Mouse (Mus musculus): Measurements from ENCODE around the gene Pakap. TPM values are rescaled to one million over a fixed set of nuclear protein-coding genes. Genes with fewer than 3 reads are reported as not detected.

The Pakap gene
- polyA plus RNA-seq, 1 experiment from 2014 or later: 57.2 TPM

DNA sequence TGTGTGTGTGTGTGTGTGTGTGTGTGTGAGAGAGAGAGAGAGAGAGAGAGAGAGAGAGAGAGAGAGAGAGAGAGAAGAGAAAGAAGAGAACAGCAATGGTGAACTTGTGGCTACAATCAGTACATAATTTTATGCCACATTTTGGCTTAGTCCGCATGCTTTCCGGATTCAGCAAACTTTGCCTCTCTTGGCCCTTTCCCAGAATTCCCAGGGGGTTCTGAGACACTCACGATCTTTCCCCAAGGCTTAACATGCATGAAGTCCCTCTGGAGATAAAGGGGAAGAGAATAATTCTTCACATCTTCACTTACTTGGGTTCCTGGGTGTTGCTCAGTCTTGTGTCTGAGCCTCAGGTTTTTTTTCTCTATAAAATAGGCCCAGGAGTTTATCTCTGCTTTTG, 2.2 kb downstream of the Pakap start:
- Histone ChIP-seq H3K4me1 (ENCODE audit: insufficient read depth) (peaks cover 13% of the 10 kb centered on the region; the same call in 1 of the 2 replicates), H3K27me3 (ENCODE audit: insufficient read depth, low read length) (no peaks in the 10 kb centered on the region), H3K27ac (ENCODE audit: low read depth) (no peak overlapping the region), H3K9me3 (ENCODE audit: low read depth, low read length) (no peaks in the 10 kb centered on the region), H3K4me3 (ENCODE audit: low read depth, low read length) (peak overlapping the region; percentile 61; the same call in 1 of the 2 replicates), H3K9ac (no peak overlapping the region), H3K36me3 (ENCODE audit: insufficient read depth) (no peaks in the 10 kb centered on the region), H3K4me2 (peak overlapping the region; percentile 76)
- ATAC-seq (ENCODE audit: insufficient read depth) (no peak), DNase-seq (no peak)
- WGBS: 56% methylated on average over 3 of the region's 3 CpGs
- no peak for TF ChIP-seq CTCF (IDR thresholded peaks at IDR 0.05; ENCODE audit: low read depth)

GRCm38 (mm10) chr4:57574181-57574580, 6.2 kb downstream of the Pakap start:
- no peak for DNase-seq
- Histone ChIP-seq H3K27me3 (ENCODE audit: insufficient read depth, low read length) (no peaks in the 10 kb centered on the region), H3K4me2 (no peak overlapping the region), H3K9ac (no peak overlapping the region), H3K4me1 (ENCODE audit: insufficient read depth) (peaks cover 10% of the 10 kb centered on the region; the same call in 1 of the 2 replicates), H3K9me3 (ENCODE audit: low read depth, low read length) (no peaks in the 10 kb centered on the region), H3K27ac (ENCODE audit: low read depth) (peak overlapping the region; percentile 3; the same call in 1 of the 2 replicates), H3K4me3 (ENCODE audit: low read depth, low read length) (no peak overlapping the region), H3K36me3 (ENCODE audit: insufficient read depth) (no peaks in the 10 kb centered on the region)
- no peak for ATAC-seq (ENCODE audit: insufficient read depth)
- WGBS: 80% methylated on average over 3 of the region's 3 CpGs
- TF ChIP-seq CTCF (IDR thresholded peaks at IDR 0.05; ENCODE audit: low read depth): no peak

DNA sequence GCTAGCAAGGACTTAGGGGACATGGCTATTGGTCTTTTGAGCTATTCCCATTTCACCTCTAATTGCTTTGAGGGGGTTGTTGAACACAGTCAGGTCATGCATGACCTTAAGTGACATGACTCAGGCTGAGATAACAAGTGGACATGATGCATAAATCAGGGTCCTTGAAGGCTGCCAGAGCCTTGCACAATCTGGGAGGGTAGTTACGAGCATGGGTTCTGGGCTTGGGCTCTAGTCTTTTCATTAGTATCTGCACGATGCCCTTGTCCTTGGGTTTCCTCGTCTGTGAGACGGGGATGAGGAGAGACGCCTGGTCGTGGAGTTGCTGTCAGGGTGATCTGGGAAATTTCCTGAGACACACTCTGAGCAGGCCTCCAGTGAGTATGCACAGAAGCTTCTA, 6.7 kb downstream of the Pakap start:
- no peaks in the 10 kb centered on the region for H3K9me3 ChIP-seq (ENCODE audit: low read depth, low read length)
- ATAC-seq (ENCODE audit: insufficient read depth) (no peak), DNase-seq (no peak)
- peak overlapping the region; percentile 3; the same call in 1 of the 2 replicates for H3K27ac ChIP-seq (ENCODE audit: low read depth)
- H3K4me3 ChIP-seq (ENCODE audit: low read depth, low read length): no peak overlapping the region
- H3K36me3 ChIP-seq (ENCODE audit: insufficient read depth): no peaks in the 10 kb centered on the region
- H3K27me3 ChIP-seq (ENCODE audit: insufficient read depth, low read length): no peaks in the 10 kb centered on the region
- H3K4me1 ChIP-seq (ENCODE audit: insufficient read depth): peaks cover 10% of the 10 kb centered on the region; the same call in 1 of the 2 replicates
- H3K4me2 ChIP-seq: no peak overlapping the region
- WGBS: 61% methylated on average over 6 of the region's 6 CpGs
- H3K9ac ChIP-seq: no peak overlapping the region
- TF ChIP-seq CTCF (IDR thresholded peaks at IDR 0.05; ENCODE audit: low read depth): no peak

GRCm38 (mm10) chr4:57575686-57576085, 7.7 kb downstream of the Pakap start:
- no peaks in the 10 kb centered on the region for H3K27me3 ChIP-seq (ENCODE audit: insufficient read depth, low read length)
- DNase-seq (no peak), ATAC-seq (ENCODE audit: insufficient read depth) (no peak)
- no peak overlapping the region for H3K4me3 ChIP-seq (ENCODE audit: low read depth, low read length)
- H3K4me2 ChIP-seq: no peak overlapping the region
- H3K36me3 ChIP-seq (ENCODE audit: insufficient read depth): no peaks in the 10 kb centered on the region
- no peak for TF ChIP-seq CTCF (IDR thresholded peaks at IDR 0.05; ENCODE audit: low read depth)
- H3K4me1 ChIP-seq (ENCODE audit: insufficient read depth): peaks cover 7% of the 10 kb centered on the region; the same call in 1 of the 2 replicates
- no peak overlapping the region for H3K27ac ChIP-seq (ENCODE audit: low read depth)
- no peak overlapping the region for H3K9ac ChIP-seq
- H3K9me3 ChIP-seq (ENCODE audit: low read depth, low read length): no peaks in the 10 kb centered on the region
- 75% methylated on average over 5 of the region's 5 CpGs for WGBS

DNA sequence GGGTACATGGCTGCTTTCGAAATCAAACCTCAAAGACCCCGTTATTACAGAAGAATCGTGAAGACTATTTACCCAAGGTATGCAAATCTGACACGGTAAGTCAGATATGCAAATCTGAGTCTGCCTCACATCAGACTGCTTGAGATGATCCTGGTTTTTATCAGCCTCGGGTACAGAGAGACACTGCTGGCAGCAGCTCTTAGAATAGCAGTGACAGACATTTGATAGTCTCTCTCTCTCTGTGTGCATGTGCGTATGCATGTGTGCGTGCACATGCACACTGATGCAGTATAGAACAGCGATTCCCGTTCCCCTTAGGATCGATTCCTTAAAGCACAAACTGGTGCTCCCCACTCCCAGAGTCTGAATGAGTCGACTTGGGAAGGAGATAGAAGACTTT, 8.1 kb downstream of the Pakap start:
- H3K9ac ChIP-seq: no peak overlapping the region
- WGBS: 71% methylated on average over 11 of the region's 11 CpGs
- no peak for DNase-seq
- TF ChIP-seq CTCF (IDR thresholded peaks at IDR 0.05; ENCODE audit: low read depth): no peak
- H3K4me3 ChIP-seq (ENCODE audit: low read depth, low read length): no peak overlapping the region
- no peak overlapping the region for H3K4me2 ChIP-seq
- no peak for ATAC-seq (ENCODE audit: insufficient read depth)
- no peaks in the 10 kb centered on the region for H3K36me3 ChIP-seq (ENCODE audit: insufficient read depth)
- H3K9me3 ChIP-seq (ENCODE audit: low read depth, low read length): no peaks in the 10 kb centered on the region
- H3K27ac ChIP-seq (ENCODE audit: low read depth): no peak overlapping the region
- H3K4me1 ChIP-seq (ENCODE audit: insufficient read depth): peaks cover 7% of the 10 kb centered on the region; the same call in 1 of the 2 replicates
- H3K27me3 ChIP-seq (ENCODE audit: insufficient read depth, low read length): no peaks in the 10 kb centered on the region

GRCm38 (mm10) chr4:57579683-57580082, 11.7 kb downstream of the Pakap start:
- Histone ChIP-seq H3K4me3 (ENCODE audit: low read depth, low read length) (no peak overlapping the region), H3K4me1 (ENCODE audit: insufficient read depth) (peaks cover 4% of the 10 kb centered on the region; the same call in 1 of the 2 replicates), H3K9me3 (ENCODE audit: low read depth, low read length) (no peaks in the 10 kb centered on the region), H3K36me3 (ENCODE audit: insufficient read depth) (no peaks in the 10 kb centered on the region), H3K9ac (no peak overlapping the region), H3K27ac (ENCODE audit: low read depth) (peak overlapping the region; percentile 6; the same call in 1 of the 2 replicates), H3K4me2 (no peak overlapping the region), H3K27me3 (ENCODE audit: insufficient read depth, low read length) (no peaks in the 10 kb centered on the region)
- 50% methylated on average over 10 of the region's 10 CpGs for WGBS
- TF ChIP-seq CTCF (IDR thresholded peaks at IDR 0.05; ENCODE audit: low read depth): no peak
- peak; percentile 75 for DNase-seq
- peak; percentile 48; the same call in 1 of the 2 replicates for ATAC-seq (ENCODE audit: insufficient read depth)

GRCm38 (mm10) chr4:57585281-57585800, 17.4 kb downstream of the Pakap start:
- no peak overlapping the region for H3K4me3 ChIP-seq (ENCODE audit: low read depth, low read length)
- no peaks in the 10 kb centered on the region for H3K36me3 ChIP-seq (ENCODE audit: insufficient read depth)
- no peak overlapping the region for H3K4me2 ChIP-seq
- DNase-seq: no peak
- TF ChIP-seq CTCF (IDR thresholded peaks at IDR 0.05; ENCODE audit: low read depth): no peak
- no peaks in the 10 kb centered on the region for H3K9me3 ChIP-seq (ENCODE audit: low read depth, low read length)
- H3K9ac ChIP-seq: no peak overlapping the region
- H3K27ac ChIP-seq (ENCODE audit: low read depth): no peak overlapping the region
- peaks cover 4% of the 10 kb centered on the region; the same call in 1 of the 2 replicates for H3K4me1 ChIP-seq (ENCODE audit: insufficient read depth)
- no peaks in the 10 kb centered on the region for H3K27me3 ChIP-seq (ENCODE audit: insufficient read depth, low read length)
- no peak for ATAC-seq (ENCODE audit: insufficient read depth)
- WGBS: 71% methylated on average over 6 of the region's 6 CpGs
